Mouse (Mus musculus) adrenal gland, postnatal 25 days (tissue): ENCODE data around the gene Ensa. TPM values are rescaled to one million over a fixed set of nuclear protein-coding genes. Genes with fewer than 3 reads are reported as not detected.
A peak's percentile ranks its signal among the peaks of the same experiment; 100 is the strongest.
"Not testable (repeated sequence)": the region's sequence is repeated elsewhere in the genome, so short reads cannot be mapped to it uniquely, and the experiment has no call there.

Experiments
- DNase-seq: peaks from one replicate; pipeline ENCODE4 v3.0.0; 2021; ENCODE audit warnings: mixed read lengths
- long read RNA-seq: library from polyadenylated mRNA; stranded (forward); transcript quantifications from one replicate; pipeline ENCODE4 v2.0.0, GENCODE M21; 2021
- total RNA-seq: library from RNA; stranded (reverse); gene quantifications from 2 replicates; pipeline ENCODE4 v1.2.3, GENCODE M21; 2021

Gene Ensa
- total RNA-seq = 86.4 and 93.1 TPM in 2 replicates
- long read RNA-seq, transcript Ensa-202 (4 exons, 1,130 nt) = minor isoform, 9 of 78 reads
- long read RNA-seq, transcript Ensa-201 (3 exons, 3,845 nt) = major isoform, 43 of 78 reads
- long read RNA-seq, partial matches to known transcripts = 0 of 78 reads
- long read RNA-seq, other reads (novel, unspliced or antisense) = 26 of 78 reads

GRCm38 (mm10) chr3:95624628-95625503 is at the start of gene Ensa:
Gene Ensa, plus strand, starts transcription at chr3:95624993.
- DNase-seq = peak; percentile 95

DNA sequence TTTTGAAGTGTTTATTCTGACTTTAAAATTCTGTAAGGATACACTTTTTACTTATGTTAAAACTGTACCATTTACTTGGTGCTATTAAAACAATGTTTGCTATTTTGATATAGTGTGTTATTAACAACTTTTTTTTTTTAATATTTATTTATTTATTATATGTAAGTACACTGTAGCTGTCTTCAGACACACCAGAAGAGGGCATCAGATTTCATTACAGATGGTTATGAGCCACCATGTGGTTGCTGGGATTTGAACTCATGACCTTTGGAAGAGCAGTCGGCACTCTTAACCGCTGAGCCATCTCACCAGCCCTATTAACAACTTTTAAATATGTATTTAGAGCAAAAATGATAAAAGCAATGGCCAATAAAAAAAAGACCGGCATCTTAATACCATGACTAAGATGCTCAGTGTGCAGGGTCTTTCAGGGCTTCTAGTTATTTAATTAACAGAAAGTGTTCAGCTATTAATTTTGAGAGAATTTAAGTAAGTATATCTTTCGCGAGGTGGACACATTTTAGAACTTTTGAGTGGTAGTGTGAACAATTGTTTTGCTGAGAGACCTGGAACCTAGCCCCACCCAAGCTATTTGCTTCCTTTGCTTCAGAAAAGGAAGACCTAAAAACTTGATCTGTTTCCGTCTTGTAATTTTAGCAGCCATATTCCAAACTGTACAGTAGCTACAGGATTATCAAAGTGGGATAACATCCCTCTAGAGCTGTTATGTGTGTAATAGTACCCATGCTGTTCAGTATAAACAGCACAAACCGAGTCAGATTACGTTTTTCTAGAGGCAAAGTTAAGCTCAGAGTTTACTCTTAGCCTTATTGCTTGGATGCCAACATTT is 36.8 kb upstream of the Ensa start:
- DNase-seq = no peak

DNA sequence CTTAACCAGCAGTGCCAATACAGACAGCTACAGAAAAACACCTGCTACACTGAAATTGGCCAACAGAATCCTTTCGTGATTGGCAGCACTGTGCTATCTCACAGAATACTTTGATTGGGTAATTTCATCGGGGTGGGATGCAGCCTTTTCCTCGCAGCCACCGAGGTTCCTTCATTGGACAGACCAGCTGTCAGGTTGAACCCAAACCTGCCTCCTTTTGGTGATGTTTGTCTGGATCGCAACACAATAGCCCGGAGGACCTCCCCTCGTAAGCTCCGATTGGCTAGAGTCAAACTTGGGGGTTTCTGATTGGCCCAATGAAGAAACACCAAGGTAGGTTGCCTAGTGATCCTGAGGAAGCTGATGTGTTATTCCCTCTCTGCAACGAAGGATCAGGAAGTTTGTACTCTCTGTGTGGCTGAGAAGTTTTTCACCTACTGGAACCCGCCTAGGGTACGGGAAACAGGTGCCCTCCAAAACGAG is 36.1 kb upstream of the Ensa start, which contains the start of gene Golph3l:
Gene Golph3l, plus strand, starts transcription at position 331 of the 483 bp plus-strand sequence.
- peak; percentile 87 for DNase-seq

- DNase-seq = no peak
Observed at GRCm38 (mm10) chr3:95598734-95599133, 26.1 kb upstream of the Ensa start.

DNA sequence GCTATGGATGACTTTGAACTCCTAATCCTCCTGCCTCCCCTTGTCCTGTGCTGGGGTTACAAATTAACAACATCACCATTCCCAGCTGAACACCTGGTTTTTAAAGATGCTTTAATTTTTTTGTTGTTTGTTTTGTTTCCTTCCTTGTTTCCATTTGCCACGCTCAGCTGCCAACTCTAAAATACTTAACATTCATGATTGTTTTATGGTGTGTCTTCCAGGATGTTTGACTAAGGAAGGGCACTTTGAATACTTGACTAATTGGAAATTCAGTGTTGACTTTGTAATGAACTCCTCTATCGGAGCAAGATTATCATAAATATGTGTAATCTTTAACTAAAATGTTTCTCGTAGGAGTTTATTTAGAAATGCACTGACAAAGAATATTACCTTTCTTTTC is 23.5 kb upstream of the Ensa start:
- DNase-seq = no peak

DNA sequence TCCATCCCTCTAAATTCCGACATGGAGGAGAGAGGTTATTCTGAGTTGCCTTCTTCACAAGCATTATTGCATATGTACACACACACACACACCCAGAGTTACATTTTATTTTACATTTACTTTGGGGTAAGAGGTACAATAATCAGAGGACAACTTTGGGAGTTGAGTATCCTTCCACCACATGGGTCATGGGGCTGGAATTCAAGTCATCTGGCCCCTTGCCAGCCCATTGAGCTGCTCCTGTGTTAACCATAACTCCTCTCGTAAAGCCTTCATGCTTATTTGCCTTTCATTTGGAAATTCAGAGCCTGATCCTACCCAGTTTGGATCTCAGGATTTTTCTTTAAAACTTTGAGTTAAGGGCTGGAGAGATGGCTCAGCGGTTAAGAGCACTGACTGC is 18.7 kb upstream of the Ensa start:
- peak; percentile 43 for DNase-seq

GRCm38 (mm10) chr3:95609195-95609594 is 15.6 kb upstream of the Ensa start:
- DNase-seq = no peak

GRCm38 (mm10) chr3:95613996-95614395 is 10.8 kb upstream of the Ensa start:
- no peak for DNase-seq

DNA sequence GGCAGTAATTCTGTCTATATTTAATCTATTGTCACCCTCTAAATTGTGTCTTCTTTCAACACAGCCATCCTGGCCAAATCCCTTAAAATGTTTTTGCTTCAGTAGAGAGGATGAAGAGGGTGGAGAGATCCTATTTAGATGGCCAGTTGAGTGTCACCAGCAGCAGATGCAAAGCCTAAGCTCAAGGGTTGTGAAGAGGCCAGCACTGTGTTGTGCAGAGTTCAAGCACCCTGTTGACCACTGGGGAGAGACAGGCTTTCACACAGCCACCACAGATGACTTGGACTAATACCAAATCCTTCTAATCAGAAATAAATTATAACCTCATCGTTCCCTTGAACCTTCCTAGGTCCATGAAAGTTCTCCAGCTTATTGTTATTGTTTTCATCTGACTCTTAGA is 6.3 kb upstream of the Ensa start:
- no peak for DNase-seq

DNA sequence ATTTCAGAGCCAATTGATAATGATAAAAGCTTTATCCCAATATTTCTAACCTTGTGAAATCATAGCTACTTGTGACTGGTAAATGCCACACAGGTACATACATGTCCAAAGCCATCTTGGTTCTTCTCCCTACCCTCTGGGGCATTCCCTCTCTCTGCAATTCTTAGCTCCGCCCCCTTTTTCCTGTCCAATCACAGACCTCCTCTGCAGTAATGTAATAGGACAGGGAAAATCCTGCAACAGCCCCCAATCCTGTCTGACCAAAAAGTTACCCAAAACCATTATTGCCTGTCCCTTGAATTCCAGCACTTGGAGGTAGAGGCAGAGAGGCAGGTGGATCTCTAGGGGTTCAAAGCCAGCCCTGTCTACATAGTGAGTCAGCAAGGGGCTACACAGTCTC is 3.6 kb upstream of the Ensa start:
- DNase-seq = no peak

DNA sequence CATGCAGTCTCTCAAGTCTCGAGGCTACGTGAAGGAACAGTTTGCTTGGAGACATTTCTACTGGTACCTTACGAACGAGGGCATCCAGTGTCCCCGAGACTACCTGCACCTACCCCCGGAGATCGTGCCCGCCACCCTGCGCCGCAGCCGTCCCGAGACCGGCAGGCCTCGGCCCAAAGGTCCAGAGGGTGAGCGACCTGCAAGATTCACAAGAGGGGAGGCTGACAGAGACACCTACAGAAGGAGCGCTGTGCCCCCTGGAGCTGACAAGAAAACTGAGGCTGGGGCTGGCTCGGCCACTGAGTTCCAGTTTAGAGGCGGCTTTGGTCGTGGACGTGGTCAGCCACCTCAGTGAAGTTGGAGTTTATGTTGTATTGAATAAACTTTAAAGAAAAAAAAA is 2.4 kb upstream of the Ensa start:
- not testable (repeated sequence) for DNase-seq

DNA sequence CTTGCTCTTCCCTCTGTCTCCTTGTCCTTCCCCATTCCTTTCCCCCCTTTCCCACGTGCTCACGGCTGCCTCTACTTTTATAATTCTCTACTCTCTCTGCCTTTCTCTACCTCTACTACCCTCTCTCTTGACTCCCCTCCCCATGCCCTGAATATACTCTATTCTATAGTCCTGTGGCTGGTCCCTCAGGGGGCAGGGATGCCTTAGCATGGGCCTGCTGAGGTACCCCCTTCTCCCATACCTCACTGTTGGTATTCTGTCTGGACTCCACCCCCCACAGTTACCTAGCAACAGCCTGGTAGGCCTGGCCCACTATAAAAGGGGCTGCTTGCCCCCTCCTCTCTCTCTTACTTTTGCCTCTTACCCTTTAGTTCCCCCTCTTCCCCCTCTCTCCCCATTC is 1.2 kb upstream of the Ensa start:
- no peak for DNase-seq

- DNase-seq = not testable (repeated sequence)
Observed at GRCm38 (mm10) chr3:95623991-95624515, 740 bp upstream of the Ensa start.

DNA sequence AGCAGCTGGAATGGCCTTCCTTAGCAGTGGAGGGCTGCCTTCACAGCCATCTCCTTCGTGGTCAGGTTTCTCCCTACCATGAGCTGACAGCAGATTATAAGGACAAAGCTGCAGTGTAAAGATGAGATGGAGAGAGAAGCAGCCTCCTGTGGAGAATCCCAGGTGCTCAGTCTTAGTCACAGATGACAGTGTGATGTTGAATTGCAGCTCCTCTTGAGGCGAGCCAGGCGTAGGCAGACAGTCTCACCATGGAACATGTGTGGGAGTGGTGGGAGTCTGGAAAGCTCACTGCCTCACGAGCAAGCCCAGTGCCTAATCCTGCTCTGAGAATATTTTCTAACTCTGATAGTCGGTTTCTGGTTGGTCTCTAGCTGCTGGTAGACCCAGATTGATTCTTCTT is 3.0 kb downstream of the Ensa start:
- DNase-seq = no peak

GRCm38 (mm10) chr3:95629755-95630154 is 5.0 kb downstream of the Ensa start:
- peak; percentile 36 for DNase-seq

DNA sequence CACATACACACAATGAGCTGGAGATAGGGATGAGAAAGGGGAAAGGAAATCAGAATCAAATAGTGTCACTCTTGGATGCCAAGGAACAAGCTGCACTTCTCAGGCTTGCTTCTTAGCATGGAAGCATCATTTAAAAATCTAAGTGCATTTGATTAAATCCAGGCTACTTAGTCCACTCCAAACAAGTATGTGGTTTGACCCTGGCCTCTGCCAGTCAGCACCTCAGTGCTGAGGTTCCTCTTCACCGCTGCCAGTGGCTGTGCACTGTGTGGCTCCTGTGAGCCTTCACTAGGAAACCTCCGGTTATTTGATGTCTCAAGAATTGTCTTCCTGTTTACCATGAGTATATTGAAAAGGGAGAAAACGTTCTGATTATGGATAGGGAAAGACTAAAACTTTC is 6.1 kb downstream of the Ensa start:
- no peak for DNase-seq

- no peak for DNase-seq
Observed at GRCm38 (mm10) chr3:95631304-95631703, 6.5 kb downstream of the Ensa start.

DNA sequence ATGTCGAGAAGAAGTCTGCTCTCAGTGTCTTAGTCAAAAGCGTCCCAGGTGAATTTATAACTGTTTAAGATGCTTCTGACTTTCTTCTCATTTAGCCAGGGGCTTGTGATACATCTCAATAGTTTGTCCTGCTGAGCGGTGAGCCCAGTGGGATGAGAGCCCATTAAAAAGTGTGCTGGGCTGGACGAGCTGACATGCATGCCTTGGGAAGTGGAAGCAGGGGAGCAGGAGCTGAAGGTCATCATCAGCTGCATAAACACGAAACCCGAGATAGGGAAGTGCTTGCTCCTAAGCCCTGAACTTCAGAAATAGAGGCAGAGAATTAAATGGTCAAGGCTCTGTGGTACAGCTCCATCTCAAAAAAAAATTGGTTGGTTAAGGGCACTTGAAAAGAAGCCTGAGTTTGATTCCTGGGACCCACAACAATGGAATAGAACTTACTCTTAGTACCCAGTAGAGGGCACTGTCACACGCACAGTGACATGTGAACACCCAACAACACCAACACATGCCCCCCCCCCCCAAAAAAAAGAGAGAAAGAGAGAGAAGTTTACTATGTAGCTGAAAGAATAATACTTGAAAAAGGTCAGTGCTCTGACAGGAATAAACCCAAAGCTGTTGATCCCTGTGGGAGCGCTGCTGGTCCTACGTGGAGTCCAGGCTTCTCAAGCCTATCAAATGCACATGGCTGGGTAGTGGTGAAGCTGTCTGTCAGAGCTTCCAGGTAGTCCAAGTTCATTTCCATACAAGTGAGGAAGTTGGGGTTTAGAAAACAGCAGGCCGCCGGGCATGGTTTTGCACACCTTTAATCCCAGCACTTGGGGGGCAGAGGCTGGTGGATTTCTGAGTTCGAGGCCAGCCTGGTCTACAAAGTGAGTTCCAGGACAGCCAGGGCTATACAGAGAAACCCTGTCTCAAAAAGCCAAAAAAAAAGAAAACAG is 8.1 kb downstream of the Ensa start:
- no peak for DNase-seq

- no peak for DNase-seq
Observed at GRCm38 (mm10) chr3:95635636-95636035, 10.8 kb downstream of the Ensa start.

DNA sequence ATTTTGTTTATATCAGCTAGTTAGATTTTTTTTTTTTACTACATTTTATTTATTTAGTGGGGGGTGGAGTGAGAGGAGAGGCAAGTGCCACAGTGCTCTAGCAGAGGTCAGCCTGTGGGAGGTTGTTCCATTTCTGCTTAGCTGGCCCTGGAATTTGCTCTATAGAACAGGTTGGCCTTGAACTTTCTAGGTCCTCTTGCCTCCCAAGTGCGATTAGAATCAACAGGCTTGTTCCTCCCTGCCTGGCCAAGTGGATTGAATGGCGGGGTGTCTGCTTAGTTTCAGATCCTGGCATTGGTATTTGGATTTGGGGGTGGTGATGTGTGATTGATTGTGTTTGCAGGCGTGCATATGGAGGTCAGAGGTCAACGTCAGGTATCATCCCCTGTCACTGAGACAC is 11.3 kb downstream of the Ensa start:
- no peak for DNase-seq

DNA sequence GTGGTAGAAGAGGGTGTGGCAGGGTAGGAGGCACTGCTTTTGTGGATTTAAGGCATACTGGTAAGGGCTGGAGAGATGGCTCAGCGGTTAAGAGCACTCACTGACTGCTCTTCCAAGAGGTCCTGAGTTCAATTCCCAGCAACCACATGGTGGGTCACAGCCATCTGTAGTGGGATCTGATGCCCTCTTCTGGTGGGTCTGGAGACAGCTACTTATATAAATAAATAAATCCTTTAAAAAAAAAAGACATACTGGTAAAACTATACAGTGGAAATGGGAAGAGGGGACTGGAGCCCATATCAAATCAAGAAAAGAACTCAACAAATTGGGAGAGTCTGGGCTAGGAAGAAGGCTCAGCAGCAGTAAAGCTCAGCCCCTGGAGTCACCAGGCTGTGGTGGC is 14.9 kb downstream of the Ensa start:
- no peak for DNase-seq
